Mouse (Mus musculus) C2C12 (cell line): Measurements from ENCODE around the gene Hoxb4.

Source experiments
- CEBPB ChIP-seq: IDR thresholded peaks from one replicate; pipeline ENCODE4 v1.6.1; 2011; ENCODE audit warnings: low read depth, mild to moderate bottlenecking, control low read depth, moderate library complexity
- CTCF ChIP-seq: IDR thresholded peaks from one replicate; pipeline ENCODE4 v1.5.1; 2011; ENCODE audit not compliant: control insufficient read depth, insufficient read depth, insufficient read length
- MAX ChIP-seq: IDR thresholded peaks from one replicate; pipeline ENCODE4 v1.6.1; 2011; ENCODE audit warnings: mild to moderate bottlenecking, control low read depth
- MYOD1 ChIP-seq: IDR thresholded peaks from one replicate; pipeline ENCODE4 v1.6.1; 2011; ENCODE audit warnings: low read depth; ENCODE audit not compliant: control insufficient read depth, insufficient read length
- MYOG ChIP-seq: IDR thresholded peaks from one replicate; pipeline ENCODE4 v1.6.1; 2011; ENCODE audit not compliant: control insufficient read depth, insufficient read length; ENCODE audit errors: extremely low read depth
- USF1 ChIP-seq: IDR thresholded peaks from one replicate; pipeline ENCODE4 v1.6.1; 2011; ENCODE audit warnings: low read depth, mild to moderate bottlenecking, control low read depth, moderate library complexity

DNA sequence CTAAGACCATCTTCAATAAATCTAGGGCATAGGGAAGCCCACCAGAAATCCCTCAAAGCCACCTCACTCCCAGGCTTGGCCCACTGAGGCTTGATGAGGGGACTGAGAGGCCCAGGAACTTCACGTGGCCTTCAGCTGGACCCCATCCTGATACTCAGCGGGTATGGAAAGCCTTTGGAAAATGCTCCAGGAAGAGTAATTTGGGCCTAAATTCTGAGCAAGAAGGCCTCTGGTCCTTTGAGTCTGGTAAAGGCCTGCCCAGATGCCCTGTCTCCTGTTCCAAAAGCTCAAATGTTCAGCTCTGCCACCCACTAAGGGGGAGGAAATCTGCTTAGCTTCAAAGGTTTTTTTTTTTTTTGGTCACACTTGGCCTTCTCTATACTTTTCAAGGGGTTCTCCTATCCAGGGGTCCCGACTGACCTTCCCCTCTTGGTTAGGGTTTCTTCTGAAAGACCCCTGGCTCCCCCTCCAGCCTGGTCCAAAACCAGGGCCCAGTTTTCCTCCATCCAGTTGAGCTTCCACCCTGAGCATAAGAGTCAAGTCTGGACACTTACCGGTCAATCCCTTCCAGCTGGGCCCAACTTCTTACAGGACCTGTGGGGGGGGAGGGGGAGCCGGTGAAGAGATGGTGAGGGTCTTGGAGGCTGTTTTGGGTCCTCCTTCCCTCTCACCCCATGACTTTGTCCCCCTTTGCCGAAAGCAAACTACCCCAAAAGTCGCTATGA, 11.7 kb upstream of the Hoxb4 start:
- TF ChIP-seq MYOD1 (no peak), CTCF (no peak), MYOG (no peak), USF1 (no peak), MAX (no peak), CEBPB (no peak)
